Mouse (Mus musculus): Measurements from ENCODE around the gene Nudt4. TPM values are rescaled to one million over a fixed set of nuclear protein-coding genes. Genes with fewer than 3 reads are reported as not detected.

Gene Nudt4
- polyA plus RNA-seq, 1 experiment: 133 TPM

DNA sequence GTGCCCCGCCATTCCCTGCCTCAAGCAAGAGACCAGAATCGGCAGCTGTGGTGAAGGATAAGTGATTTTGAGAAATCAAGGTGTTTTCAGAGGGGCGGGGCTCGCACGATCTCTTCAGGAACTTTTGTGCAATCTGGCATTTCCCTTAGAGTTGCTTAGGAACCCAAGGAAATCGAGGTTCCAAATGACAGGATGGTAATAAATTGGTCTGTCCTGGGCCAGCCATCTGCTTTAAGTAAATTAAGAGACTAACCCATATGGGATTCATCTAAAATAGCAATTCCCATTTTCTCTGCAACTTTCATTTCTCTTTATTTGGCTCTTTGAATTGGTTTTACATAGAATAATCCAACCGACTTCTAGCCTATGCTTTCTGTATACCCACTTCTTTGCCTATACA is 35.8 kb upstream of the Nudt4 start:
- no peaks in the 10 kb centered on the region for H3K27me3 ChIP-seq (ENCODE audit: control insufficient read depth, insufficient read depth, low read length, poor library complexity, severe bottlenecking)

DNA sequence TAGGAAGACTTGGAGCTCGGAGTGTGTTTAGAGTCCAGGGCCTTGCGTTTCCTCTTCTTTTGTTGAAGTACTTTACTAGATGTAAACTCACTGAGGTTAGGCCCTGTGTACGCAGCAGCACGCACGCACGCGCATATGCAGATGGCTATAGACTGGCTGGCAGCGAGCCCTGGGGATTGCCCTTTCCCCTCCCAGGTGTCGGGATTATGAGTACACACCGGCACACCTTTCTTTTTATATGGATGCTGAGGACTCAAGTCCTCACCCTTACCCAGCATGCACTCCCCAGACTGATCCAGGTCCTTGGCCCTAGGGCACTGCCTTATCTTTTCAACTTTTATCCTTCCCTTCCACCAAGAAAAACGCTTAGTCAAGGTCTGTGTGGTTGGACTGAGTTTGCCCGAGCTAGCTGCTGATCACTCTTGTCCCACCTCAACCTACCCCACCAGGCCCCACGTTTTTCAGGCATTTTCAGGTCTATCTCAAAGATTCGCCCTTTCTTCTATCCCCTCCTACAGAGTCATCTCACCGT is 34.2 kb upstream of the Nudt4 start:
- no peaks in the 10 kb centered on the region for H3K27me3 ChIP-seq (ENCODE audit: control insufficient read depth, insufficient read depth, low read length, poor library complexity, severe bottlenecking)
- H3K36me3 ChIP-seq (ENCODE audit: control insufficient read depth, insufficient read depth, low read length, poor library complexity, severe bottlenecking): no peaks in the 10 kb centered on the region
- H3K27ac ChIP-seq (ENCODE audit: insufficient read depth, low read length): no peak overlapping the region
- peaks cover 14% of the 10 kb centered on the region for H3K4me1 ChIP-seq (ENCODE audit: control insufficient read depth, insufficient read depth, low read length)
- no peaks in the 10 kb centered on the region for H3K9me3 ChIP-seq (replicated peaks; ENCODE audit: control insufficient read depth, insufficient read depth, low read length, poor library complexity, severe bottlenecking)
- no peak overlapping the region for H3K9ac ChIP-seq (ENCODE audit: low read depth, poor library complexity, severe bottlenecking)
- H3K4me3 ChIP-seq (ENCODE audit: low read depth, low read length): peak overlapping the region; percentile 0; the same call in 1 of the 2 replicates
- TF ChIP-seq EP300 (IDR thresholded peaks at IDR 0.05; ENCODE audit: insufficient read depth, low read depth, low read length) (peak; percentile 89), POLR2A (IDR thresholded peaks at IDR 0.05; ENCODE audit: insufficient read depth, low read length) (no peak)

More for the DNA sequence above, 35.8 kb upstream of the Nudt4 start:
- Histone ChIP-seq H3K4me1 (ENCODE audit: control insufficient read depth, insufficient read depth, low read length) (peaks cover 11% of the 10 kb centered on the region), H3K27ac (ENCODE audit: insufficient read depth, low read length) (no peak overlapping the region), H3K9ac (ENCODE audit: low read depth, poor library complexity, severe bottlenecking) (no peak overlapping the region), H3K9me3 (replicated peaks; ENCODE audit: control insufficient read depth, insufficient read depth, low read length, poor library complexity, severe bottlenecking) (no peaks in the 10 kb centered on the region), H3K36me3 (ENCODE audit: control insufficient read depth, insufficient read depth, low read length, poor library complexity, severe bottlenecking) (no peaks in the 10 kb centered on the region), H3K4me3 (ENCODE audit: low read depth, low read length) (no peak overlapping the region)
- TF ChIP-seq CTCF (IDR thresholded peaks at IDR 0.05; ENCODE audit: low read depth, low read length) (no peak), EP300 (IDR thresholded peaks at IDR 0.05; ENCODE audit: insufficient read depth, low read depth, low read length) (no peak), POLR2A (IDR thresholded peaks at IDR 0.05; ENCODE audit: insufficient read depth, low read length) (no peak)

GRCm38 (mm10) chr10:95595852-95596639 is 32.1 kb upstream of the Nudt4 start:
- Histone ChIP-seq H3K4me1 (ENCODE audit: control insufficient read depth, insufficient read depth, low read length) (peaks cover 14% of the 10 kb centered on the region), H3K27me3 (ENCODE audit: control insufficient read depth, insufficient read depth, low read length, poor library complexity, severe bottlenecking) (no peaks in the 10 kb centered on the region), H3K36me3 (ENCODE audit: control insufficient read depth, insufficient read depth, low read length, poor library complexity, severe bottlenecking) (no peaks in the 10 kb centered on the region), H3K4me3 (ENCODE audit: low read depth, low read length) (no peak overlapping the region), H3K27ac (ENCODE audit: insufficient read depth, low read length) (peak overlapping the region; percentile 32), H3K9me3 (replicated peaks; ENCODE audit: control insufficient read depth, insufficient read depth, low read length, poor library complexity, severe bottlenecking) (no peaks in the 10 kb centered on the region), H3K9ac (ENCODE audit: low read depth, poor library complexity, severe bottlenecking) (no peak overlapping the region)
- no peak for TF ChIP-seq CTCF (IDR thresholded peaks at IDR 0.05; ENCODE audit: low read depth, low read length)
- TF ChIP-seq EP300 (IDR thresholded peaks at IDR 0.05; ENCODE audit: insufficient read depth, low read depth, low read length): peak; percentile 96
- no peak for TF ChIP-seq POLR2A (IDR thresholded peaks at IDR 0.05; ENCODE audit: insufficient read depth, low read length)

- no peaks in the 10 kb centered on the region for H3K36me3 ChIP-seq (ENCODE audit: control insufficient read depth, insufficient read depth, low read length, poor library complexity, severe bottlenecking)
- no peak overlapping the region for H3K27ac ChIP-seq (ENCODE audit: insufficient read depth, low read length)
Observed at GRCm38 (mm10) chr10:95594414-95594813, 30.5 kb upstream of the Nudt4 start.

DNA sequence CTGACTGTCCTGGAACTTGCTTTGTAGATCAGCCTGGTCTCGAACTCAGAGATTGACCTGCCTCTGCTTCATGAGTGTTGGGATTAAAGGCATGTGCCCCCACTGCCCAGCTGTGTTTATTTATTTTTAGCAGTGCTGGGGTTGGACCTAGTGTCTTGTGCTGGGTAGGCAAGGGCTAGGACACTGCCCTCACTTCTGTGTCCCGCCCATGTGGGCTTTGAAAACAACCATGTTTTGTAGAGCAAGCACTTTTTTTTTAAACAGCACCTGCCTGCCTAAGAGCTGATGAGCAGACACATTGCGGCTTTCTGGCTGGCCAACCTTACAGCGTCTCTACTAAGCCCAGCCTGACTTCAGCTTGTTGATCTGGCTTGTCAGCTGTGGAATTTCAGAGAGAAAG is 27.3 kb upstream of the Nudt4 start:
- Histone ChIP-seq H3K36me3 (ENCODE audit: control insufficient read depth, insufficient read depth, low read length, poor library complexity, severe bottlenecking) (no peaks in the 10 kb centered on the region), H3K4me3 (ENCODE audit: low read depth, low read length) (no peak overlapping the region), H3K9me3 (replicated peaks; ENCODE audit: control insufficient read depth, insufficient read depth, low read length, poor library complexity, severe bottlenecking) (no peaks in the 10 kb centered on the region), H3K27me3 (ENCODE audit: control insufficient read depth, insufficient read depth, low read length, poor library complexity, severe bottlenecking) (no peaks in the 10 kb centered on the region), H3K27ac (ENCODE audit: insufficient read depth, low read length) (no peak overlapping the region), H3K4me1 (ENCODE audit: control insufficient read depth, insufficient read depth, low read length) (peaks cover 4% of the 10 kb centered on the region), H3K9ac (ENCODE audit: low read depth, poor library complexity, severe bottlenecking) (no peak overlapping the region)
- TF ChIP-seq EP300 (IDR thresholded peaks at IDR 0.05; ENCODE audit: insufficient read depth, low read depth, low read length): no peak
- no peak for TF ChIP-seq CTCF (IDR thresholded peaks at IDR 0.05; ENCODE audit: low read depth, low read length)
- no peak for TF ChIP-seq POLR2A (IDR thresholded peaks at IDR 0.05; ENCODE audit: insufficient read depth, low read length)

More at GRCm38 (mm10) chr10:95594414-95594813, 30.5 kb upstream of the Nudt4 start:
- Histone ChIP-seq H3K4me3 (ENCODE audit: low read depth, low read length) (no peak overlapping the region), H3K9me3 (replicated peaks; ENCODE audit: control insufficient read depth, insufficient read depth, low read length, poor library complexity, severe bottlenecking) (no peaks in the 10 kb centered on the region), H3K4me1 (ENCODE audit: control insufficient read depth, insufficient read depth, low read length) (peaks cover 12% of the 10 kb centered on the region), H3K27me3 (ENCODE audit: control insufficient read depth, insufficient read depth, low read length, poor library complexity, severe bottlenecking) (no peaks in the 10 kb centered on the region), H3K9ac (ENCODE audit: low read depth, poor library complexity, severe bottlenecking) (no peak overlapping the region)
- TF ChIP-seq POLR2A (IDR thresholded peaks at IDR 0.05; ENCODE audit: insufficient read depth, low read length) (no peak), EP300 (IDR thresholded peaks at IDR 0.05; ENCODE audit: insufficient read depth, low read depth, low read length) (no peak), CTCF (IDR thresholded peaks at IDR 0.05; ENCODE audit: low read depth, low read length) (no peak)

DNA sequence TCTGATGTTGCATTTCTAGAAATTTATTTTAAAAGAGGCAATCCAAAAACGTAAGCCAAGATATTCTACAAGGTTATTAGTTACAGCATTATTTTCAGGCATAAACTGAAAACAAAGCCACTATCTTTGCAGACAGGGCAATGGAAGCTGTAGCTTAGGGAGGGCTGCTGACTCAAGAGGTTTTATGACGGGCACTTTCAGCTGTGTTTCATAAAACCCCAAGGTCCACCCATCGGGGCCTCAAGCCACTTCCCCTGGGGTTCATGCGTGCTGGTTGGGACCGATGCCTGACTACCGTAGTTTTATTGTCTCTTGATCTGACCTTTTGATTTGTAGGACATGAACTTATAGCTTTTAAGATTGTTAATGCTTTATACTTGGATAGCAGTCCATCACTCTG is 26.2 kb upstream of the Nudt4 start:
- Histone ChIP-seq H3K9me3 (replicated peaks; ENCODE audit: control insufficient read depth, insufficient read depth, low read length, poor library complexity, severe bottlenecking) (no peaks in the 10 kb centered on the region), H3K27ac (ENCODE audit: insufficient read depth, low read length) (no peak overlapping the region), H3K9ac (ENCODE audit: low read depth, poor library complexity, severe bottlenecking) (no peak overlapping the region), H3K36me3 (ENCODE audit: control insufficient read depth, insufficient read depth, low read length, poor library complexity, severe bottlenecking) (no peaks in the 10 kb centered on the region), H3K27me3 (ENCODE audit: control insufficient read depth, insufficient read depth, low read length, poor library complexity, severe bottlenecking) (no peaks in the 10 kb centered on the region), H3K4me3 (ENCODE audit: low read depth, low read length) (no peak overlapping the region), H3K4me1 (ENCODE audit: control insufficient read depth, insufficient read depth, low read length) (peaks cover 5% of the 10 kb centered on the region)
- TF ChIP-seq CTCF (IDR thresholded peaks at IDR 0.05; ENCODE audit: low read depth, low read length): no peak
- TF ChIP-seq EP300 (IDR thresholded peaks at IDR 0.05; ENCODE audit: insufficient read depth, low read depth, low read length): no peak
- TF ChIP-seq POLR2A (IDR thresholded peaks at IDR 0.05; ENCODE audit: insufficient read depth, low read length): no peak

Data from ES-Bruce4 (cell line).